Mouse (Mus musculus) CH12.LX (cell line): ENCODE data around the gene Cdkn2aip. TPM values are rescaled to one million over a fixed set of nuclear protein-coding genes. Genes with fewer than 3 reads are reported as not detected.

Experiments used
- DNase-seq: peaks from one replicate; pipeline ENCODE4 v3.0.0-alpha.2; 2013; ENCODE audit errors: extremely low read depth
- H3K27ac ChIP-seq: 2 replicates; pipeline ENCODE4 v1.5.1; 2012; ENCODE audit warnings: low read depth, mild to moderate bottlenecking, control low read depth, moderate library complexity; ENCODE audit not compliant: insufficient read depth
- H3K27me3 ChIP-seq: replicated peaks from 2 replicates; pipeline ENCODE3; 2012; ENCODE audit warnings: inconsistent platforms
- H3K36me3 ChIP-seq, 2 experiments: replicated peaks in 1 of 2; 2 replicates each; pipeline versions ENCODE3 to v1.6.1; 2012; ENCODE audit warnings: inconsistent platforms in 1 of 2, low read length in 1 of 2, mild to moderate bottlenecking in 1 of 2, mixed read lengths in 1 of 2, moderate library complexity in 1 of 2; ENCODE audit not compliant: control insufficient read depth in 1 of 2, insufficient read depth in 1 of 2
- H3K4me1 ChIP-seq, 2 experiments: 2 replicates each; pipeline ENCODE4 v1.6.1; 2012; ENCODE audit warnings: inconsistent platforms in 1 of 2, moderate library complexity in 1 of 2; ENCODE audit not compliant: insufficient read depth in 2 of 2, control insufficient read depth in 1 of 2
- H3K4me2 ChIP-seq: 2 replicates; pipeline ENCODE4 v1.6.1; 2012; ENCODE audit warnings: low read depth, mild to moderate bottlenecking, control low read depth; ENCODE audit not compliant: poor library complexity, insufficient read depth, severe bottlenecking
- H3K4me3 ChIP-seq, 3 experiments: fragments of 150-350 bp in 1 of 3; sonication (generic) in 1 of 3; replicated peaks in 1 of 3; 2 replicates each; pipeline versions ENCODE3 to v1.5.1; 2011 to 2012; ENCODE audit warnings: low read depth in 2 of 3, low read length in 2 of 3, mild to moderate bottlenecking in 2 of 3, moderate library complexity in 2 of 3, control low read depth in 1 of 3, improper control_type of control experiment in 1 of 3, inconsistent platforms in 1 of 3, mixed read lengths in 1 of 3; ENCODE audit not compliant: poor library complexity in 1 of 3
- H3K79me2 ChIP-seq: replicated peaks from 2 replicates; pipeline ENCODE4 v1.6.1; 2012; ENCODE audit warnings: mild to moderate bottlenecking, moderate library complexity; ENCODE audit not compliant: control insufficient read depth, poor library complexity, insufficient read depth, severe bottlenecking; ENCODE audit errors: extremely low read depth
- H3K9ac ChIP-seq: 2 replicates; pipeline ENCODE4 v1.6.1; 2012; ENCODE audit warnings: low read depth, mild to moderate bottlenecking, control low read depth, moderate library complexity; ENCODE audit not compliant: insufficient read depth
- H3K9me3 ChIP-seq: replicated peaks from 2 replicates; pipeline ENCODE3; 2012; ENCODE audit warnings: low read length, inconsistent platforms, mixed read lengths
- JUN ChIP-seq: IDR thresholded peaks from 2 replicates; pipeline ENCODE4 v1.6.1; 2011; ENCODE audit warnings: low read depth, mild to moderate bottlenecking, low read length, improper control_type of control experiment, moderate library complexity; ENCODE audit not compliant: insufficient read depth
- TCF12 ChIP-seq: IDR thresholded peaks from 2 replicates; pipeline ENCODE4 v1.6.1; 2014; ENCODE audit warnings: low read depth, mild to moderate bottlenecking, inconsistent platforms, low read length, improper control_type of control experiment
- USF2 ChIP-seq: conservative IDR thresholded peaks from 2 replicates; pipeline ENCODE4 v1.6.1; 2011; ENCODE audit warnings: low read depth, low read length, improper control_type of control experiment
- dilution Hi-C: fragments of 300-500 bp; cut with MboI; formaldehyde crosslinking; loops from 2 replicates; pipeline ENCODE4 v1.14.3; 2020; ENCODE audit warnings: low sequenced_read_pairs; ENCODE audit not compliant: extremely low pct_unique_long_range_greater_than_20kb, extremely low pct_ligation_motif_present
- in situ Hi-C: fragments of 300-500 bp; cut with MboI; formaldehyde crosslinking; loops from 3 replicates; pipeline ENCODE4 v1.14.3; 2019; ENCODE audit warnings: low sequenced_read_pairs, low pct_ligation_motif_present, low pct_unique_long_range_greater_than_20kb, mixed read lengths
- polyA plus RNA-seq: library from polyadenylated mRNA; unstranded; fragments of >175 nt; gene quantifications from 2 replicates; pipeline ENCODE4 v1.2.1, GENCODE M21; 2012; ENCODE audit warnings: low read depth; ENCODE audit not compliant: insufficient read length
- total RNA-seq, 2 experiments: library from RNA; depleted of rRNA; stranded (reverse); fragments of 300-350 nt in 1 of 2; fragments of >200 nt in 1 of 2; gene quantifications; 2 replicates each; pipeline ENCODE4 v1.2.3; 2012 to 2014

The Cdkn2aip gene
- total and polyA plus RNA-seq, 3 experiments: 7.1 to 15.5 (median 8.7) TPM

DNA sequence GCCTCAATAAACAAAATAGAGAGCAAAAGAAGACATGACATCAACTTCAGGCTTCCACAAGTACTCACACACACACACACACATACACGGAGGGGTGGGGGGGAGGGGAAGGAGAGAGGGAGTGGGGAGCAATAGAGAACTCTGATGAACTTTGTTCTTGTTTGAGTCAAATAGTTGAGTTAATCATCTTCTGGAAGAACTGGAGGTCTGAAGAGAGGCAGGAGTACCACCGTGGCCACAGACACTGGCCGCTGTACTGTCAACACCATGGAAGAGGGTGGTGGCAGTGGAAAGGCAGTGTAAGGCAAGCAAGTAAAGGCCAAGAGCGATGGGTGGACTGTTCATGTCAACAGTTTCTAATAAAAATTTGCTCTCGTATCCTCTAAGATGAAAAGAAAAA is 54.3 kb downstream of the Cdkn2aip start:
- no peak overlapping the region for H3K9ac ChIP-seq
- no peaks in the 10 kb centered on the region for H3K79me2 ChIP-seq
- peaks cover 0 to 3% of the 10 kb centered on the region in 2 experiments for H3K36me3 ChIP-seq
- no peak for TF ChIP-seq USF2
- TF ChIP-seq JUN: no peak
- no peak for TF ChIP-seq TCF12
- no peaks in the 10 kb centered on the region for H3K9me3 ChIP-seq
- DNase-seq: no peak
- H3K4me2 ChIP-seq: no peak overlapping the region
- no peak overlapping the region for H3K27ac ChIP-seq
- H3K27me3 ChIP-seq: no peaks in the 10 kb centered on the region
- in situ Hi-C loops (no loop called here), dilution Hi-C loops (no loop called here)
- H3K4me1 ChIP-seq: peaks cover 0 to under 1% of the 10 kb centered on the region in 2 experiments; a peak in 1 of 4 replicates
- no peak overlapping the region for H3K4me3 ChIP-seq

Other genes with a start within 250 kb of the Cdkn2aip start
- gene Trappc11, start 180.5 kb downstream of the Cdkn2aip start, total RNA-seq (2012; rRNA removed): 16.3 and 16.6 TPM in 2 replicates
- gene Trappc11, start 180.5 kb downstream of the Cdkn2aip start, total RNA-seq (2014; rRNA removed): 20.8 and 21.1 TPM in 2 replicates
- gene Trappc11, start 180.5 kb downstream of the Cdkn2aip start, polyA plus RNA-seq: 21.0 and 24.6 TPM in 2 replicates
- gene Rwdd4a, start 180.3 kb downstream of the Cdkn2aip start, total RNA-seq (2012; rRNA removed): 27.7 and 35.8 TPM in 2 replicates
- 54.5 and 55.9 TPM in 2 replicates for gene Rwdd4a, start 180.3 kb downstream of the Cdkn2aip start, total RNA-seq (2014; rRNA removed)
- gene Rwdd4a, start 180.3 kb downstream of the Cdkn2aip start, polyA plus RNA-seq: 66.6 and 69.9 TPM in 2 replicates
- 5.9 and 7.2 TPM in 2 replicates for gene Ing2, start 38.4 kb downstream of the Cdkn2aip start, total RNA-seq (2012; rRNA removed)
- 16.8 and 21.4 TPM in 2 replicates for gene Ing2, start 38.4 kb downstream of the Cdkn2aip start, total RNA-seq (2014; rRNA removed)
- 22.0 and 25.1 TPM in 2 replicates for gene Ing2, start 38.4 kb downstream of the Cdkn2aip start, polyA plus RNA-seq
- not detected in 2 replicates for gene Cldn24, start 108.2 kb upstream of the Cdkn2aip start, total RNA-seq (2012; rRNA removed)
- not detected in 2 replicates for gene Cldn24, start 108.2 kb upstream of the Cdkn2aip start, total RNA-seq (2014; rRNA removed)
- gene Cldn24, start 108.2 kb upstream of the Cdkn2aip start, polyA plus RNA-seq: not detected in 2 replicates
- not detected in 2 replicates for gene Cldn22, start 110.5 kb upstream of the Cdkn2aip start, total RNA-seq (2012; rRNA removed)
- gene Cldn22, start 110.5 kb upstream of the Cdkn2aip start, total RNA-seq (2014; rRNA removed): not detected in 2 replicates
- gene Cldn22, start 110.5 kb upstream of the Cdkn2aip start, polyA plus RNA-seq: not detected in 2 replicates